Mouse (Mus musculus): ENCODE results near the gene Mall. TPM values are rescaled to one million over a fixed set of nuclear protein-coding genes. Genes with fewer than 3 reads are reported as not detected.

Gene Mall
- total RNA-seq (2021) = 1 to 10 TPM; 2.2 to 4.9 TPM
- long read RNA-seq, experiment 1, transcript Mall-201 (4 exons, 2,006 nt) = major isoform, 5 of 9 reads
- long read RNA-seq, experiment 1, partial matches to known transcripts = 0 of 9 reads
- long read RNA-seq, experiment 1, other reads (novel, unspliced or antisense) = 4 of 9 reads
- long read RNA-seq, experiment 2, partial matches to known transcripts = 0 of 3 reads
- long read RNA-seq, experiment 2, other reads (novel, unspliced or antisense) = 0 of 3 reads

DNA sequence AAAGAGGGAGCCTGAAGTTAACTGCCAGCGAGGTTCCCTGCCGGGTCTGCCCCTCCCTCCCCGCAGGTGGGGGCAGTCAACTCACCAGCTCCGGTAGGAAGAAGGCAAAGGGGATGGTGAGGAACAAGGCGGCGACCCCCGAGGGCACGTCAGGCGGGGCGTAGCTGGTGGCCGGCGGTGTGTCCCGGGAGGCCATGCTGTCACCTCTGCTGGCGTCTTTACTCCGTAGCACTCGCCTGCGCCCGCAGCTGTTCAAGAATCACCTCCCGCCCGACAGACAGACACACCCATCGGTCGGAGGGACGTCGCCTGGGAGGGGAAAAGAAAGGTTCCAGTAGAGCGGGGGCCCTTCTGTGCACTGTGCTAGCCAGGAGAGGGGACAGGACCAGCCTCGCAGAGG, at the start of gene Mall:
TSS of gene Mall (minus strand) at position 262 of the 400 bp plus-strand sequence.
- DNase-seq (ENCODE audit: low spot score) = no peak

DNA sequence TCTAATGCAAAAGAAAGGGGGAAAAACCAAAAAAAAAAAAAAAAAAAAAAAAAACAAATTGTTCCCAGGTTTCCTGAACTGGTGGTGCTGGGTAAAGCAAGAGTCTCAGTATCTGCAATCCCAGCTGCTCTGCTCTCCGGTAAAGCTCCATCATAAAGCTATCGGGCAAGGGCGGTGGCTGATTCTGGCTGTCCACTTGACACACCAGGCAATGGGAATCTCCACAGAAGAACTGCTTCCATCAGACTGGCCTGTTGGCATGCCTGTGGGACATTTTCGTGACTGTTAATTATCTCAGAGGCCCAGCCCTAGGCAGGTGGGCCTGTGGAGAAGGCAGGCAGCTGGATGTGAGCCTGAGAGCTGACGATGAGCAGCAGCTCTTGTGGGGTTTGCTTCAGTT, 48.7 kb upstream of the Mall start:
- no peak for DNase-seq (ENCODE audit: low spot score)

DNA sequence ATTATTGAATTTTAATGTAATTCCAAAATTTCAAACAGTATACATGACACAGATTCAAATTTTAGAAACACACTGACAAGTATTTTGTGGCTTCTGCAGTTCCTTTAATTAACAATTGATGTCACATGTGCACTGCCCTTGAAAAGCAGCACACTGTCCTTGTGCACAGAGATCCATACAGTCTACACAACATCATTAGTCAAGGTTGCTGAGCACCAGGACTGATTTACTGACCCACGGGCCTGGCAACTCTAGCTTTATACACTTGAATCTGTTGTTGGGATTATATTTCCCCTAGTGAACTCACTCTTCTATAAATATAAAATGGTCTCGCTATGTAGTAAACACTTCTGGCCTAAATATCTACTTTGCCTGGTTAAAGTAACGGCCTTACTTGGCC, 45.3 kb upstream of the Mall start:
- peak; percentile 42 for DNase-seq (ENCODE audit: low spot score)

DNA sequence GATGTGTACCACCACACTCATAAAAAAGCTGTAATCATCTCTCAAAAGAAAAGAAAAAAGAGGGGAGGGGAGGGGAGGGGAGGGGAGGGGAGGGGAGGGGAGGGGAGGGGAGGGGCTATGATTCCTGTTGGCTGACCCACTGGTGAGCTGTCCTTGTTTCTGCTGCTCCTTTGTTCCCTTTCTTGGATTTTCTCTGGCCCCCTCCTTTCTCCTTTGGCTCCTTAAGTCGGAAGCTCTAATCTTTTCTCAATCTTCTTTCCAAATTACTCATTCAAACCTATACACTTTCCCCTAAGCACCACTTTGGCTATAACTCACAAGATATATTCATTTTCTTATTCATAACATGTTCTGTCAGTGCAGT, 44.8 kb upstream of the Mall start:
- no peak for DNase-seq (ENCODE audit: low spot score)

DNA sequence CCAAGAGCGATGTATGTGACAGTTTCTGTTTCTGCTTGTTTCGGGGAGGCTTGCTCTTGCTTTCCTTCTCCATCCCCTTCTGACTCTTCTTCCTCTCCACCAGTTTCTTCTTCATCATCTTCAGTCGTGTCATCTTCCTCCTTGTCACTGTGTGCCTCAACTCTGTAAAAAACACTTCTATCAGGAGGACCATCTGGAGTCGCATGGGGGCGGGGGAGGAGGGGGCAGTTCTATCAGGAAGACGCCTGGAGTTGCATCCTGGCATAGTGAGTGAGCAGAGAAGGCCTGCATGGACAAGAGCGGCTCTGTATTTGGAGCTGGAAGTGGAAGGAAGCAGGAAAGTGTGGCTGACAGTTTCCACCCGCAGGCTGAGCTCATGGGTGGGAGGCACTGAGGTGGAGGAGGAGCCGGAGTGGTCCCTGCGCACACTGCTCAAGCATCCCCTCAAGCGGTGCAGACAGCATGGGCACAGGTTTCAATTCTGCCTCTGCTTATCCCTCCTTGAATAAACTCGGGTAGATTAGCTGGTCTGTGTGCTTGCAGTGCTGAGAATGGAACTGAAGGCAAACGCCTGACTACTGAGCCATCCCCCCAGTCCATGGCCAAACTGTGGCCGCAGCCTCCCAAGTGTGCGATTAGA, 44.3 kb upstream of the Mall start:
- DNase-seq (ENCODE audit: low spot score) = no peak

DNA sequence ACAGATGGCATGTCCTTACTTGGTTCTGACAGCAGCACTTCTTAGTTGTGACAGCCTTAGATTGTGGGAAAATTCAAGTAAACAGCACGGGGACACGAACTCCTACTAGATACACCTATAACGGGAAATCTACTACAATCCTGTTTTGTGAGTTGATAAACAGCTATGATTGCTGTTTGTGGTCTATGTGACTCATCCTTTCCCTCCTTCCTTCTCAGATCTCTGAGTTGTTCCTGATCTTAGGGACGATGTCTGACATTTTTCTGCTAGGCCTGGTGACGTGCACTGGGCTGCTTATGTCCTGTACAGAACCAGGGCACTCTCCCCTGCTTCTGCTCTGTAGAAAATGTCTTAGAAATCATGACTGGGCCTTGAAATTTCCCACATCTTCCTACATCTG, 31.9 kb upstream of the Mall start:
- no peak for DNase-seq (ENCODE audit: low spot score)

DNA sequence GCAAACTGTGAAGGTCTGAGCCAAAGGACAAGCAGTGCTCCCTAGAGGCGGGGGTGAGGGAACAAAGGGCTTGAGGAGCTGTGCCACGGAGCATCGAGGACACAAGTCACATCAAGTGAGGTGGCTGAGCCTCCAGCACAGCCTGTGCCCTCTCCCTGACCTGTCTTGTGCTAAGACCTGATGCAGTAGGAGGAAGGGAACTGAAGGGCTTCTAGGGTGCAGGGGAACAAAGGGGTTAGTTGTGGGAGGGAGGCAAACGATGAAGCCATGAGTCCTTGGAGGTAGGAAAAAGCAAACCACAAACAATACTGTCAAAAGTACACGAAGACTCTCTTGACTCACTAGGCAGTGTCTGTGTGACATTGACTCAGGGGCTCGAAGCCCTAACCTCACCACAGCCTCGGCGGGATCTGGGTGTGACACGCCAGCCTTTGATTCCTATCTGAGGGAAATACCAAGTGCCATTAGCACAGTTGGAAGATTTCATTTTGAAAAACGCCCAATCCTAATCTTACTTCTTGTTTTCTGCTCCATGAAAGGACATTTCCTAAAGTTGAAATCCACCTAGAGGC, 30.8 kb upstream of the Mall start:
- DNase-seq (ENCODE audit: low spot score) = no peak

DNA sequence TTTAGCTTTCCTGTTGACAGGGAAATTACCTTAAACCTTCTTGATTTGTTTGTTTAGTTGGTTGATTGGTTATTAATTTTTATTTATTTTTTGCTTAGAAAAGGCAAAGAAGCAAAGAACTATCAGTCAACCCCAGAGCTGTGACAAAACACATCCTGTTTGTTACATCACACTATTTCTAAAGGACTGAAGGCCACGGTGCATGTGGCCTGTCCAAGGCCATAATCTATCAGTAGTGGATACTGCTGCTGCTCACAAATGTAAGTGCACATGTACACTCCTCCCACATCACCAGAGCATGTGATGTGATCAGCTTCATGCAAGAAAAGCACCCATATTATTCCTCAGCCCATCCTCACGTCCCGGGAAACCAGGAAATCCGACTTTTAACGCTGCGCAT, 30.3 kb upstream of the Mall start:
- DNase-seq (ENCODE audit: low spot score) = no peak

DNA sequence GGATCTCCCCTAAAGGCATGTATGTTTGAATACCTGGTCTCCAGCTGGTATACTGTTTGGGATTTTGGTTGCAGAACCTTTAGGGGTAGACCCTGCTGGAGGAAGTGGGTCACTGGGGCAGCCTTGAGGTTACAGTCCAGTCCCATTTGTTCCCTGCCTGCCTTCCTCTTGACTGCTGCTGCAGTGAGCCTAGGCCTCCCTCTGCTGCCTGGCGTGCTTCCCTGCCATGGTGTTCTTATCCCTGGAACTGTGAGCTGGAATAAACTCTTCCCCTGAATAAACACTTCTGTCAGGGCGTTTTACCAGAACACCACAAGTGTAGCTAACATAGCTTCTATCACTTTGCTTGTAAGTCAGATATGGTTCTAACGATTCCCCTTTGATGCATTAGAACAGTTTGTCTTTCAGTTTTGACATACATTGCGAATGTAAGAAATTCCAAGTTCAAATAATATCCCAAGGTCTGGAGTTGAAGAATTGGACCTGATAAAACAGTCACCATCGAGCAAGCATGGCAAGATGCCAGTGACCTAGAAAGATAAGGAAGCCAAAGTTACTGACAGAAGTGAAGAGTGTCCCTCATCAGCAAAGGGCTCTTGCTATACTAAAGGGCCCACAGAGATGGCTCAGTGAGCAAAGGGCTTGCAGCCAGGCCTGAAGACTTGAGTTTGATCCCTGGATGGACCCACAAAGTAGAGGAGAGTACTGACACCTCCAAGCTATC, 29.6 kb upstream of the Mall start:
- no peak for DNase-seq (ENCODE audit: low spot score)

DNA sequence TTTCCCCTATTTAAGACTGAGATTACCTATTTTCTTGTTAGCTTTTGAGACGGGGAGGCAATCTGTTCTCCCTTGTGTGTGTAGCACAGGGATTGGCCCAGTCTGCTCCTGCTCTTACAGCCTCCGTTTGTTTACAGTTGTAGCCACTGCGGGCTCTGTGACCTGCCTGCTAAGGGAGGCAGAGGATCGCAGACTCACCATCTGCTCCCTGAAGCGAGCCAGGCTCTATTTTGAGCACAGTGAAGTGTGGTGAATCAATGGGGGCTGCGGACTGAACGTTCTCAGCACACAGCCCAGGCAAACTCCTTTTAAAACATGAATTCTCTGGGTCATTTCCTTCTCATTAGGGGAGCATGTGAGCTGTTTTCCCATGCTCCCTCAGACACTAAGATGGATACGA, 27.4 kb upstream of the Mall start:
- DNase-seq (ENCODE audit: low spot score) = peak; percentile 57

DNA sequence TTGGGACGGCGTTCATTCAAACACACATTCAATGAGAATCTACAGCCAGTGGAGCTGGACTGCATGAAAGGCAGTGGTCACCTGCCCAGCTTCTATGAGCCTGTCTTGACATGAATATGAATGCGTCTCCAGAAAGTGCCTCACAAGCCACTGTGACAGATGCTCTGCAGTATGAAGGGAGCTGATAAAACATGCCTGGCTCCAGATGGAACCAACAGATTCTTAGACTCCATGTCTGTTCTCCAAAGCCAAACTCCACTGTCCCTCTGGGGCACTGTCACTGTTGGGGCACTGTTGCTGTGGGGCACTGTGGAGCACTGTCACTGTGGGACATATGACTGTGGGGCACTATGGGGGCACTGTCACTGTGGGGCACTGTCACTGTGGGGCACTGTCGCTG, 24.4 kb upstream of the Mall start:
- DNase-seq (ENCODE audit: low spot score) = no peak

DNA sequence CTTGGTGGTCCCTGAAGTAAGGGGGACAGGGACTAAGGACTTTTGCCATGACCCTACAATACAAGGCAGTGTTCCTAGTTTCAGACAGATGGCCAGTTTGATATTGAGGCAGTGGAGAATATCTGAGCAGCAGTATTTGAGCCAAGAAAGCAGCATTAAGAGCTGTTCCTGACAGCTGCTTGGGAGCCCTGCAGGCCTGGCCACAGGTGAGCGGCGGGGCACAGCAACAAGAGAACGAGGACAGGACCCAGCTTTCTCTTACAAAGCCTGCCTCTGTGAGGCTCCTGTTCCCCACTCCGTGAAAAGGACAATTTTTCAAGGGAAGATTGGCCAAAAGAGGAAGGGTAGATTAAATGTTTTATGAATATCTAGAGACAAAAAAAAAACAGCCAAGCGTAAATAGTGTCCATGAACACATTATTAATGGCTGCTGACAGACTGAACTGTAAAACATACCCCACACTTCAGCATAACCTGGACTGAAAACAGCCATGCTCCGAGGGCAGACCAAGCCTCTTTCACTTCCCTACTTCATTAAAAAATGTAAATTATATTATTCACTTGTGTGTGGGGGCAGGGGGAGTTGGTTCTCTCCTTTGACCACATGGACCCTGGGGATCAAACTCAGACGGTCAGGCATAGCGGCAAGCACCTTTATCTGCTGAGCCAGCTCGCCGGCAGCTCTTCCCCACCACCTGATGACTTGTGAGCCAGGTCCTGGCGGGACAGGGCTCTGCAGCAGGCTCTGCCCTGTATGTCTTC, 22.3 kb upstream of the Mall start:
- DNase-seq (ENCODE audit: low spot score) = no peak

DNA sequence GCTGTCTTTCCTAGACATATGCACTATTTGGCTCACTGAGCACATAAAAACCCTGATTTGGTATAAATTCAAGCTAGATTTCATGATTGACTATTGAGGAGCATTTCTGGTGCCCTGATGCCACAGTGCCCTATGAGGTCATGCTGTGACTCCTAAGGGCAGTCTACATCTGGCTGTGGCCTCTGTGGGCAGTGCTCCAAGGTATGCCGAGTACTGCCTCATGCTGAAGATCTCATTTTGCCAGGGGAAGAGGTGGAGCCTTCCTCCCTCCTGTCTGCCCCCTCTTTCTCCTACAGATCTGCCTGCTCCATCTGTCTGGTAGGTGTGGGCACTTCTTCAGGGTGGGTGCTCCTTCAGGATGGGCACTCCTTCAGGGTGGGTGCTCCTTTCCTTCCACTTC, 19.6 kb upstream of the Mall start:
- no peak for DNase-seq (ENCODE audit: low spot score)

DNA sequence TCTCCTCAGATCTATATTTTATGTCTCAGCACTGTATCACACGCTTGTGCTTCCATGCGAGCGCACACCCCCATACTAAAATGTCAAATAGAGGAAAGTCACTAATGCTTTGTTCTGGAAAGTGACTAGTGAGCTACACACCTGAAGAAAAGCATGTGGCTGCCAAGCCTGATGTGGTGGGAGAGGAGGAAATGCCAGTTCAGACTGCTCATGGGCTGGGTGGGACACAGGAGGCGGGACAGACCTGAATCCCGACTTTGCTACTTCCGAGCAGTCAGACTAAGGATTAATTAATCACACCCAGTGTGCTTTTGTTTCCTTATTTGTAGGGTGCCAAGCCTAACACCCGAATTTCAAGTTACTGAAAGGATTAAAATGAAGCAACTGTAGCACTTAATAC, 18.6 kb upstream of the Mall start:
- no peak for DNase-seq (ENCODE audit: low spot score)

DNA sequence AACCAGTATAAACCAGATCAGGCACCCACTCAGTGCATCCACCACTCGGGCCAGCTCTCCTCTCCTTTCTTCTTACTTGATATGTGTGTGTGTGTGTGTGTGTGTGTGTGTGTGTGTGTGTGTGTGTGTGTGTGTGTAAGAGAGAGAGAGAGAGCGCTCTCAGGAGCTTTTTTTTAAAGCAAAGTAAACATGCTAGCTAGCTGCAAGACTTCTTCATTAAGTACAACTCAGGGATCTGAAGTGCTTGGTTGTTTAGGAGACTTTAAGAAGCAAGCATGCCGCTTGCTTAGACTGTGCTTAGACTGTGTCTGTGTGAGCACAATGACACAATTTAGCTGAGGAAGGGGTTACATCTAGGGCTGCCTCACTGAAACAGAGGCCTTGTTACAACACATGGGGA, 12.9 kb upstream of the Mall start:
- DNase-seq (ENCODE audit: low spot score) = no peak

DNA sequence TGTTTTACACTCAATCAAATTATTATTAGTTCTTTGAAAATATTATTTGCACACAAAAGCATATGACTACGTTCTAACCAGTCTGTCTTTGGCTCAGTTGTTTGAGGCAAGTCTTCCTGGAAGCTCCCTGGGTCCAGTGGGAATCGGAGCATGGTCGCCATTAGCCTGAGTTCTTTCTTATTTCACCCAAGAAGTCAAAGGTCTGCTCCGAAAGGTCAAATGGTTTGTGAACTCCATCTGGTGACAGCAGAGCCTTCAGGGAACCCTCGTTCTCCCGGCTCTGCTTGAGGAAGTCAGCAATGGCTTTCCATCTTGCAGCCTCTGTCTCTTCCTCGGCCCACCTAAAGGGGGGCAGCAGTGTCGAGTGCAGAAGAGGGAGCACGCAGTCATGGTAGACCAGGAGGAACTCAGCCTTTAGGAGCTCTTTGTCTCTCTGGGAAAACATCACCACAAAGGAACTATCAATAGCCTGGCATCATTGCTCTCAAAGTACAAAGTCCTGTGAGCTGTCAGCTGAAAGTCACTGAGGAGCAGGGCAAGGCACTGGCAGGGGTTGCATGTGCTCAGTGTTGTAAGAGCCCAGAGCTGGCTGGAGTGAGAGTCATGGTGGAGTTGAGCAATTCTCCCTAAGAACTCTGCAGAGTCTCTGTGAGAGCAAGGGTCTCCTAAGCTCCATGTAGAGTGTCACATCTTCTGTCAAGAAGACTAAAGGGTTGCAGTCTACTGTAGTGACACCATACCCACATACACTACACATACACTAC, 11.2 kb upstream of the Mall start:
- no peak for DNase-seq (ENCODE audit: low spot score)

DNA sequence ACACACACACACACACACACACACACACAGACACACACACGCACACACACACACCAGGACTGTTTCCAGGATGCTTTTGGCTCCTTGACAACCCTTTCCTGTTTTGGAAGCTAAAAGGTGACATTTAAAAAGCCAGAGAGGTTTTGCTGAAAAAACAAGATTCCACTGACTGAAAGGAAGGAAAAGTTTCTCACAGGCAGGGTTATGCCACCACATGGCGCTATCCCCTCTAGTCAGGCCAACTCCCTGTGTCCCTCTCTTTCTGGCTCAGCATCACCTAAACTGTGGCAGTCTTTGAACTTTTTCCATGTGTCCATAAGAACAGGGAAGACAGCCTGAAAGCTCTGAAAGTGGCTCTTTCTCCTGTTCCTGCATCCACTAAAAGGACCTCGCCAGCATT, 8.2 kb upstream of the Mall start:
- DNase-seq (ENCODE audit: low spot score) = no peak

DNA sequence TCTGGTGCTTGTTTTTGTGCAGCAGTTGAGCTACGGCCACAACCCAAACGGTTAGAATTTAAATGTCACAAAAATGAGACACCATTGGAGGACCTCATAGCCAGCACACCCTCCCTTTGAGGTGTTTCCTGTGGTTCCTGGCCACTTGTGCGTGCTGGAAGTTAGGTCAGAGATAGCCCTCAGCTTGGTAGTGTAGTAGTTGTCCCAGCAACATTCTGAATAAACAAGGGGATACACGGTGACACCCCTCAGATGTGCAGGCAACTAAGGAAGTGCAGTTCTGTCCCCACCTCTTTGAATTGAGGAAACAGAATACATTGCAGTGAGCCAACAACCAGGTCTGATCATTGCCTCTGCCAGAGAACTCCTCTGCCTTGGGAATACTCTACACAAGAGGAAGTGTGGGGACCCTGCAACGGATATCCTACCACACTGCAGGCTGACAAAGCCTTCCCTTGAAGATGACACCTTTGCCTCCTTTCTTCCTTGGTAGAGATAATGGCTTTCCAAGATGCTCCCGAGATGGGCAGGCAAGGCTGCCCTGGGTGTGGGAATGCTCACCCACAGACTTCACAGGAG, 7.0 kb upstream of the Mall start:
- no peak for DNase-seq (ENCODE audit: low spot score)

DNA sequence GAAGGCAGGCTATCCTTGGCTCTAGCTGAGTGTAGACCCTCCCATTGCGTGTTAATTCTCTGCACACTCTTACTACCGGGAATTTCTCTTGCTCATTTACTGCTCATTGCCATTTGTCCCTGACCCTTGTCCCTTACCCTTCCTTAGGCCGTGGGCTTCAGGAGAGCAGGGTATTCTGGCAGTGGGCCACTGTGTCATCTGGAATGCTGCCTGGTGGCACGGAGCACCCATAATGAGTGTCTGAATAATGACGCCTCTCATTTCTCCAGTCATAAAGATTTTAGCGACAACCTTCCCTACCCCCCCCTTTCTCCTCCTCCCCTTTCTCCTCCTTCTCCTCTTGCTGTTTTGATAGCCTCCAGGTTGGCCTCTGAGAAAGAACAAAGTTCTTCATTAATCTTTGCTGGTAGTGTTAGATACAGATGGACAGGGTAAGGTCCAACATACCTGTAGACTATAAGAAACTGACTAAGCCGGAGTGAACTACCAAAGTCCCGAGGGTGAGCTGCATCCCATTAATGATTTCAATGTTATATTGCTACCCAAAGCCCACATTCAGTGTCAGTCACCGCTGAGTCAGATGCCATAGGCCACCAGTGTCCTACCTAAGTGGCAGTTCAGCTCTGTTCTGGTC, 5.9 kb upstream of the Mall start:
- no peak for DNase-seq (ENCODE audit: low spot score)

DNA sequence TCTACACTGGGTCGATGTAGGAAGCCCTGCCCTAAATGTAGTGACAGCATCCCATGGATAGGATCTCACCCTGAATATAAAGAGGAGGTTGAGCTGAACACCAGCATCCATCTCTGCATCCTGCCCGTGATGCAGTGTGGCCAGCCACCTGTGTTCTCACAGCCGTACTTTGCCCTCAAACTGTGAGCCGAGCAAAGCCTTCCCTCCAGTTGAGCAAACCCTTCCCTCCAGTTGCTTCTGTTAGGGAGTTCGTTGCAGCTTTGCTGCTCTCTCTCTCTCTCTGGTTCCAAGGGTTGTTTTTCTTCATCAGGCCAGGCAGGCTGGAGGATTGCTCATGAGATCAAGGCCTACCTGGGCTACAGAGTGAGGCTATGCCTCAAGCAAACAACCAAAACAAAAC, 5.2 kb upstream of the Mall start:
- DNase-seq (ENCODE audit: low spot score) = no peak
